Mouse (Mus musculus) retina, postnatal 1 day (tissue): ENCODE data around the gene Tmem179b.

Experiments
- DNase-seq: peaks from one replicate; pipeline ENCODE4 v3.0.0-alpha.2; 2012

Tmem179b gene

GRCm38 (mm10) chr19:8727495-8728114 is 46.7 kb downstream of the Tmem179b start:
- DNase-seq: no peak

- no peak for DNase-seq
Measured at GRCm38 (mm10) chr19:8726609-8727390, 47.5 kb downstream of the Tmem179b start.

- no peak for DNase-seq
Measured at GRCm38 (mm10) chr19:8725081-8725613, 49.1 kb downstream of the Tmem179b start.

DNA sequence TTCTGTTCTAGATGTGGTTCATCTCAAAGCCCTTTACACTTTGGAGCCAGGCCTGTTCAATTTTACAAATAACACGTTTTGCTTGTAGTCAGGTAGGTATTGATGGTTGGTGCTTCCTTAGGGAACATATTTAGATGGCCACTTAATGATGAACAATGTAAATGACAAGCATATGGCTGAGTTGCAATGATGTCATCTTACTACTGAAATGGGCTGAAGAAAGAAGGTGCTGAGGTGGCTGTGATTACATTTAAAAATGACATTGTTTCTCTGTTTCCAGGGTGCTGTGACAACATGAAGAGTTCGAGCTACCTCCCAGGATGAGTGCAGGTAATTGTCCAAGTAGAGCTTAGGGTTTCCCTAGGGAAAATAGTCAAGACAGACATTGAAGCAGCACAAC is 49.9 kb downstream of the Tmem179b start:
- DNase-seq: no peak

DNA sequence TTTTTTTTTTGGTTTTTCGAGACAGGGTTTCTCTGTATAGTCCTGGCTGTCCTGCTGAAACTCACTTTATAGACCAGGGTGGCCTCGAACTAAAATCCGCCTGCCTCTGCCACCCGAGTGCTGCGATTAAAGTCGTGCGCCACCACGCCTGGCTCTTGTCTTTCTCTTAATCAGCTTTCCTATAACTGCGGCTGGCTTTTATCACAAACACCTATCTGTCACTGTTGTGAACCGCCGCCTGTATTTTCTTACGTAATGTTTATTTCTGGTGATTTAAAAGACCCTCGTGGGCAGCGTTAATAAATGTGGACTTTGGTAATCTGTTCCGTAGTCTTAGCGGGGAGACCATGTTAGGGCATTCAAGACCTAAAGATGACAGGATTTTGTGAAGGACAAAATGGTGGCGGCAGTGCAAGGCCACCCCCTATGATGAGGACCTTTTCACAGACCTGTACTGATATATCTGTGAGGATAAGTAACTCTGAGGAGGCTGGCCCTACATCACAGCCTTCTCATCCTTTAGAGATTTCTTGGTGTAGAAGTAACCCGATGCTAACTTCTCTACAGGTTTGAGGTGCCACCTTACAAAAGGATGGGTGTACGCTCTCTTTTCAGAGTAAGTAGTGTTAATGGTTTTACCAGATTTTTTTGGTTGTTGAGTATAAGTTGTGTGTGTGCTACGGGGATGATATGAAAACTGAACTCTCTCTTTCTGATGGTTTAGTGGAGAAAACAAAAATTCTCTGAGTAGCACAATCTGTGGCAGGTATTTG is 50.5 kb downstream of the Tmem179b start:
- peak; percentile 48 for DNase-seq

GRCm38 (mm10) chr19:8722907-8723573 is 51.2 kb downstream of the Tmem179b start, which contains the start of gene Slc3a2:
TSS of gene Slc3a2 (minus strand) at chr19:8723369.
- peak; percentile 99 for DNase-seq

DNA sequence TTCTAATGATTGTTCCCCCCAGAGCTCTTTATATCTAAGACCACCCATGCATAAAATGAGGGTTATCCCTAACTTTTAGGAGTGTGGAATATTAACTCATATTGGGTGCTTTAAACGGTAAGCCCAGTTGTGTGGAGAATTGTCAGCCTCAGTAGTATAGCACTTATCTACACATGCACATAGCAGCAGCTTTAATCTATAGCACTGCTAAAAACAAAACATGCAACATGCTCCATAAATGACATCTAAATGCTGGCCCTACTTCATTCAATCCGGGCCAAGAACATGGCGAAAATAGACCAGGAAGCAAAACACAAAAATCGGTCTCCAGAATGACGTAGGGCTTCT is 51.7 kb downstream of the Tmem179b start:
- no peak for DNase-seq
